Mouse (Mus musculus) erythroblast, embryonic 14.5 days (primary cell): ENCODE results near the gene Gbx2. TPM values are rescaled to one million over a fixed set of nuclear protein-coding genes. Genes with fewer than 3 reads are reported as not detected.
A peak's percentile ranks its signal among the peaks of the same experiment; 100 is the strongest.

Source experiments
- H3K27me3 ChIP-seq: 2 replicates; pipeline ENCODE4 v1.6.1; 2012; ENCODE audit warnings: inconsistent platforms; ENCODE audit not compliant: control insufficient read depth
- H3K36me3 ChIP-seq: 2 replicates; pipeline ENCODE4 v1.6.1; 2012; ENCODE audit warnings: mild to moderate bottlenecking, inconsistent platforms; ENCODE audit not compliant: control insufficient read depth
- H3K4me1 ChIP-seq: 2 replicates; pipeline ENCODE4 v1.6.1; 2012; ENCODE audit warnings: inconsistent platforms; ENCODE audit not compliant: control insufficient read depth
- H3K4me3 ChIP-seq: replicated peaks from 2 replicates; pipeline ENCODE3; 2012; ENCODE audit warnings: moderate library complexity, mild to moderate bottlenecking, inconsistent platforms
- H3K9me3 ChIP-seq: 2 replicates; pipeline ENCODE4 v1.6.1; 2012; ENCODE audit warnings: low read length, inconsistent platforms, mixed read lengths; ENCODE audit not compliant: control insufficient read depth
- GATA1 ChIP-seq: IDR thresholded peaks from 2 replicates; pipeline ENCODE4 v1.6.1; 2012; ENCODE audit warnings: low read length, inconsistent platforms, mixed read lengths
- TAL1 ChIP-seq: IDR thresholded peaks from 3 replicates; pipeline ENCODE4 v1.6.1; 2012; ENCODE audit warnings: low read length, inconsistent platforms, mixed read lengths
- polyA plus RNA-seq: library from polyadenylated mRNA; stranded (reverse); fragments of >175 nt; gene quantifications from 2 replicates; pipeline ENCODE4 v1.2.3, GENCODE M21; 2012

Gbx2 gene
- not detected in 2 replicates for polyA plus RNA-seq

- Histone ChIP-seq H3K27me3 (peaks cover 100% of the 10 kb centered on the region), H3K4me3 (no peak within 1 kb of the TSS), H3K9me3 (peaks cover 9% of the 10 kb centered on the region), H3K36me3 (no peaks in the 10 kb centered on the region), H3K4me1 (peaks cover 5% of the 10 kb centered on the region)
- TF ChIP-seq GATA1 (no peak), TAL1 (no peak)
Measured at GRCm38 (mm10) chr1:89931120-89931519, at the start of gene Gbx2. TSS of gene Gbx2 (minus strand) at chr1:89931179.

- TF ChIP-seq TAL1: no peak
- TF ChIP-seq GATA1: no peak
- Histone ChIP-seq H3K9me3 (no peaks in the 10 kb centered on the region), H3K4me1 (no peaks in the 10 kb centered on the region), H3K36me3 (no peaks in the 10 kb centered on the region), H3K27me3 (no peaks in the 10 kb centered on the region), H3K4me3 (no peak overlapping the region)
Measured at GRCm38 (mm10) chr1:89977261-89977660, 46.3 kb upstream of the Gbx2 start.

DNA sequence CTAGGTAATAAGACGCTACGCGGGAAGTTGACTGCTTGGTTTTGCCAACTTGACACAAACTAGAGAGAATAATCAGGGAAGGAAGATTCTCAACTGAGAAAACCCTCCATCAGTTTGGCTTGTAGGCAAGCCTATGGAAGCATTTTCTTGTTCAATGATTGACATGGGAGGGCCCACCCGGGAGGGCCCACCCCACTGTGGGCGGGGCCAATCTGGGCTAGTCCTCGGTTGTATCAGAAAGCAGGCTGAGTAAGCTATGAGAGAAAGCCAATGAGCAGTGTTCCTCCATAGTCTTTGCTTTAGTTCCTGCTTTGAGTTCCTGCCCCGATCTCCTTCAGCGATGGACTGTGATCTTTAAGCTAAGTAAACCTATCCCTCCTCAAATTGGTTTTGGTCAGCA, 45.4 kb upstream of the Gbx2 start:
- no peak for TF ChIP-seq GATA1
- no peak for TF ChIP-seq TAL1
- Histone ChIP-seq H3K36me3 (no peaks in the 10 kb centered on the region), H3K4me1 (no peaks in the 10 kb centered on the region), H3K9me3 (no peaks in the 10 kb centered on the region), H3K27me3 (no peaks in the 10 kb centered on the region; the same call in 1 of the 2 replicates), H3K4me3 (no peak overlapping the region)

- Histone ChIP-seq H3K9me3 (no peaks in the 10 kb centered on the region), H3K36me3 (no peaks in the 10 kb centered on the region)
- TF ChIP-seq TAL1: no peak
- TF ChIP-seq GATA1: no peak
Measured at GRCm38 (mm10) chr1:89974541-89974940, 43.6 kb upstream of the Gbx2 start.

GRCm38 (mm10) chr1:89971848-89972247, 40.9 kb upstream of the Gbx2 start:
- H3K4me1 ChIP-seq: no peaks in the 10 kb centered on the region
- H3K27me3 ChIP-seq: peaks cover 37% of the 10 kb centered on the region
- H3K9me3 ChIP-seq: no peaks in the 10 kb centered on the region; the same call in 1 of the 2 replicates
- H3K36me3 ChIP-seq: no peaks in the 10 kb centered on the region
- no peak for TF ChIP-seq TAL1
- no peak for TF ChIP-seq GATA1
- no peak overlapping the region for H3K4me3 ChIP-seq

More at GRCm38 (mm10) chr1:89974541-89974940, 43.6 kb upstream of the Gbx2 start:
- H3K27me3 ChIP-seq: peaks cover 12% of the 10 kb centered on the region; the same call in 1 of the 2 replicates
- H3K4me1 ChIP-seq: no peaks in the 10 kb centered on the region
- no peak overlapping the region for H3K4me3 ChIP-seq

DNA sequence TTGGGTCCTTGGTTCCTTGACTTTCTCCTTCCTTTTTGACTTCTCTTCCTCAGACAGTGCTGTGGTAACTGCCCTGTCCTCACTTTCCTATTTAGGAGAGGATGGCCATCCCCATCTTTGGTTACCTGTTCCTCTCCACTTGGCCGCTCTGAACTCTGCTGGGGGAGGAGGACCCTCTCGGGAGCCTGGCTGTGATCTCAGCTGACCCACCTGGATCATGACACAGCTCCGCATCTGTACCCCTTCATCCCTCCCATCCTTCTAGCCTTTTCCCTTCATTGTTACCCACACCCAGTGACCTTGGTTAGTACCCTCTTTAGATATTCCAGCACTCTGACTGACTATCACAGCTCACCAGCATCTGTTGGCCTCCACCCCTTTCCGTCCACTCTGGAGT, 38.7 kb upstream of the Gbx2 start:
- Histone ChIP-seq H3K4me1 (no peaks in the 10 kb centered on the region), H3K9me3 (no peaks in the 10 kb centered on the region; the same call in 1 of the 2 replicates), H3K36me3 (no peaks in the 10 kb centered on the region), H3K27me3 (peaks cover 37% of the 10 kb centered on the region), H3K4me3 (no peak overlapping the region)
- no peak for TF ChIP-seq TAL1
- TF ChIP-seq GATA1: no peak

DNA sequence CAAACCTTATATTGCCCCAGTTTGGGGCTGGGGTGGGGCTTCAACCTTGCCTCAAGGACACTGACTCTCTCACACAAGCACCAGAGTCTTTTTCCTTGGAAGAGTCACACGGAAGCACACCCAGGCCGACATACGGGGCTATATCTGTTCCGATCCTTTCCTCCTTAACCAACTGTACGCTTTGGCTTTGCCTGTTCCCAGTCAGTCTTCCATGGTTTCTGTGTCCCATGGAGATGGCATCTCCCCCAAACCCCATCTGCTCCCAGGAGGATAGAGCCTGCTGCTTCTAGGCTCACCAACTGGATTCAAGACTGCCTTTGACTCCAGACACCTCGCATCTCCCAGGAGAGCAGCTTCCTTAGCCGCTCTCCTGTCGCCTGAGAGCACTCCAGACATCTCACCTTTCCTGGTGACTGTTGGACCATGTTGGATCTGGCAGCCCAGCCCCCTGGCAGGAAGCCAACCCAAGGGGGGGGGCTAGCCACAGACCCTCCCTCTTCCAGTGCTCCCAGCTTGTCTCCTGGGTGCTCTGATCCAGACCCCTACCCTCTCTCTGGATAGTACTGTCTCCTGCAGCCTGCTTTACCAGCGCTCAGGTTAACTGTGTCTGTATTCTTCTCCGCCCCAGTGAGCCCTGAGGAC, 38.2 kb upstream of the Gbx2 start:
- Histone ChIP-seq H3K27me3 (peaks cover 37% of the 10 kb centered on the region), H3K9me3 (no peaks in the 10 kb centered on the region; the same call in 1 of the 2 replicates), H3K4me1 (no peaks in the 10 kb centered on the region), H3K4me3 (no peak overlapping the region), H3K36me3 (no peaks in the 10 kb centered on the region)
- TF ChIP-seq TAL1 (no peak), GATA1 (no peak)

GRCm38 (mm10) chr1:89968111-89968851, 37.3 kb upstream of the Gbx2 start:
- H3K4me3 ChIP-seq: peak overlapping the region; percentile 14
- peaks cover 37% of the 10 kb centered on the region for H3K27me3 ChIP-seq
- H3K9me3 ChIP-seq: no peaks in the 10 kb centered on the region; the same call in 1 of the 2 replicates
- no peaks in the 10 kb centered on the region for H3K4me1 ChIP-seq
- no peaks in the 10 kb centered on the region for H3K36me3 ChIP-seq
- TF ChIP-seq GATA1: no peak
- no peak for TF ChIP-seq TAL1

GRCm38 (mm10) chr1:89967585-89967984, 36.6 kb upstream of the Gbx2 start:
- H3K36me3 ChIP-seq: no peaks in the 10 kb centered on the region
- peaks cover 37% of the 10 kb centered on the region for H3K27me3 ChIP-seq
- no peaks in the 10 kb centered on the region for H3K4me1 ChIP-seq
- TF ChIP-seq GATA1 (no peak), TAL1 (no peak)
- no peak overlapping the region for H3K4me3 ChIP-seq
- no peaks in the 10 kb centered on the region; the same call in 1 of the 2 replicates for H3K9me3 ChIP-seq
